Mouse (Mus musculus) embryo, embryonic 11.5 days (tissue): ENCODE measurements around the gene Dda1.
A peak's percentile ranks its signal among the peaks of the same experiment; 100 is the strongest.
"Not testable (repeated sequence)": the region's sequence is repeated elsewhere in the genome, so short reads cannot be mapped to it uniquely, and the experiment has no call there.

ENCODE experiments used
- DNase-seq: peaks from one replicate; pipeline ENCODE4 v3.0.0-alpha.2; 2012; ENCODE audit warnings: low read depth, low spot score

Dda1 gene

GRCm38 (mm10) chr8:71495811-71496210 lies 26.8 kb downstream of the Dda1 start:
- no peak for DNase-seq

GRCm38 (mm10) chr8:71496481-71496880 lies 27.5 kb downstream of the Dda1 start:
- no peak for DNase-seq

GRCm38 (mm10) chr8:71497077-71497645 lies 28.2 kb downstream of the Dda1 start:
- DNase-seq, result no peak

- DNase-seq, result no peak
These were observed 29.0 kb downstream of the Dda1 start for GRCm38 (mm10) chr8:71497881-71498501.

- DNase-seq, result no peak
These were observed 30.1 kb downstream of the Dda1 start for GRCm38 (mm10) chr8:71498816-71499690.

GRCm38 (mm10) chr8:71504349-71504748 lies 35.4 kb downstream of the Dda1 start:
- DNase-seq, result no peak

- no peak for DNase-seq
These were observed 36.3 kb downstream of the Dda1 start for GRCm38 (mm10) chr8:71505326-71505725.

GRCm38 (mm10) chr8:71505979-71506378 lies 37.0 kb downstream of the Dda1 start:
- DNase-seq, result no peak

GRCm38 (mm10) chr8:71507589-71508104 lies 38.6 kb downstream of the Dda1 start:
- peak; percentile 80 for DNase-seq

GRCm38 (mm10) chr8:71509316-71509715 lies 40.3 kb downstream of the Dda1 start:
- no peak for DNase-seq

- no peak for DNase-seq
These were observed 42.6 kb downstream of the Dda1 start, which contains the start of gene Plvap for GRCm38 (mm10) chr8:71511644-71512043. Plvap (minus strand) TSS chr8:71511752.

GRCm38 (mm10) chr8:71513018-71513754 lies 44.2 kb downstream of the Dda1 start:
- no peak for DNase-seq

GRCm38 (mm10) chr8:71515043-71515442 lies 46.0 kb downstream of the Dda1 start:
- DNase-seq, result no peak

GRCm38 (mm10) chr8:71516786-71517185 lies 47.8 kb downstream of the Dda1 start:
- no peak for DNase-seq

- DNase-seq, result not testable (repeated sequence)
These were observed 50.2 kb downstream of the Dda1 start for GRCm38 (mm10) chr8:71519037-71519825.

- DNase-seq, result peak; percentile 85
These were observed 52.6 kb downstream of the Dda1 start for GRCm38 (mm10) chr8:71521634-71522033.

GRCm38 (mm10) chr8:71525226-71526050 lies 56.4 kb downstream of the Dda1 start, which contains the start of gene Ccdc194:
Ccdc194 (minus strand) TSS chr8:71525711.
- no peak for DNase-seq
